Comparison of ENCODE assay signal across 15 mouse cellular contexts in the genomic region with DNA sequence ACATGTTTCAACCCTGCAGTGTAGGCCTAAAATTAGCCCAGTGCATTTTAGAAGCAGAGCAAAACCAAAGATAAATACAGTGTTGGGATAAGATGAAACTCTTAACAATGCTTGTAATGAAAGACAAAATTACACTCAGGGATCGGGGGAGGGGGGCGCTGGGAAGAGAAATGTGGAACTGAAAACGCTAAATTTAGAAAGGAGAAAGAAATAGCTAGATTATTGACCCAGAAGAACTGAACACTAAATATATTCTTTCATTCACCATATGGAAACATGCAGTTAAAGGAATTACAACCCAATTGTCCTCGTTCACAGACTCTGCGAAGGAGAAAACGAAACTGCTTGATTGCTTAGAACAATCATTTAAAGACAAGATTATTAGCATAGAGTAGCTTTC.
"Had no signal": no experiment of that assay in that cellular context is flagged by ENCODE, and none has a peak within 500 bp of the region (broad histone marks: within the 10 kb centered on the region; RNA-seq: fewer than 3 reads in every experiment).

No protein-coding gene starts in this region.

- H3K27ac ChIP-seq: kidney, postnatal 0 days; layer of hippocampus, adult 2 months; limb, embryonic 10.5 days; liver, embryonic 15.5 days; midbrain, embryonic 13.5 days; neural tube, embryonic 15.5 days; stomach, embryonic 15.5 days had no signal

- H3K36me3 ChIP-seq: limb, embryonic 10.5 days; liver, embryonic 15.5 days; midbrain, embryonic 13.5 days; neural tube, embryonic 15.5 days; stomach, embryonic 15.5 days had no signal

- H3K4me3 ChIP-seq: layer of hippocampus, adult 2 months; limb, embryonic 10.5 days; liver, embryonic 15.5 days; midbrain, embryonic 13.5 days; neural tube, embryonic 15.5 days; stomach, embryonic 15.5 days had no signal

- DNase-seq: kidney, postnatal 4 days; lung, adult 2 months; lung, postnatal 36 days; right cerebral cortex, adult 18-20 months; spleen, adult 18-20 months; thymus, postnatal 36 days had no signal

- H3K27me3 ChIP-seq: liver, embryonic 15.5 days; midbrain, embryonic 13.5 days; neural tube, embryonic 15.5 days; stomach, embryonic 15.5 days had no signal

- H3K9me3 ChIP-seq: limb, embryonic 10.5 days; liver, embryonic 15.5 days; midbrain, embryonic 13.5 days; neural tube, embryonic 15.5 days; stomach, embryonic 15.5 days had no signal

- ATAC-seq: lung, postnatal 0 days; midbrain, embryonic 13.5 days had no signal

- H3K9ac ChIP-seq: liver, embryonic 15.5 days; midbrain, embryonic 13.5 days; neural tube, embryonic 15.5 days; stomach, embryonic 15.5 days had no signal

- H3K4me1 ChIP-seq: limb, embryonic 10.5 days; liver, embryonic 15.5 days; midbrain, embryonic 13.5 days; neural tube, embryonic 15.5 days; stomach, embryonic 15.5 days had no signal

- H3K4me2 ChIP-seq: liver, embryonic 11.5 days; liver, embryonic 15.5 days; midbrain, embryonic 13.5 days; neural tube, embryonic 15.5 days; stomach, embryonic 15.5 days had no signal
